Mouse (Mus musculus) right cerebral cortex, postnatal 10 days (tissue): ENCODE results near the gene Dscaml1.
A peak's percentile ranks its signal among the peaks of the same experiment; 100 is the strongest.

Experiments
- DNase-seq, 2 experiments: peaks; one replicate each; pipeline ENCODE4 v3.0.0; 2021; ENCODE audit warnings: low spot score in 2 of 2

Gene Dscaml1

DNA sequence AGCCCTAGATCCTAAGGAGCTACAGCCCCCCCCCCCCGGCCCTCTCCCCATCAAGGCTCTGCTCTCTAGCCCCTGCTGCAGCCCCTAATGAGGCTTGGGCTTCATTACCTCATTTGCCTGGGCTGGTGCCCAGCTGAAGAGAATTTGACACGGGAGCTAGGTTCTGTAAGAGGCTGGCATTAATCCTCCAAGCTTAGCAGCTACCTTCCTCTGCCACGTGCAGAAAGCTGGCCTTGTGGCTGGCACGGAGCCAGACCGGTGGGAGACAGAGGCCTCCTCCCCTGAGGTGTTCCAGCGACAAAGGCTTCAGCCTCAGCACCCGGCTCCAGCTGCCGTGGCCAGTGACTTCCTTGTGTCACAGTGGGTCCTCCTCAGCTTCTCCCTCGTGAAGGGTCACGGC, 206.1 kb downstream of the Dscaml1 start:
- peak; percentile 59 to 66 for DNase-seq

DNA sequence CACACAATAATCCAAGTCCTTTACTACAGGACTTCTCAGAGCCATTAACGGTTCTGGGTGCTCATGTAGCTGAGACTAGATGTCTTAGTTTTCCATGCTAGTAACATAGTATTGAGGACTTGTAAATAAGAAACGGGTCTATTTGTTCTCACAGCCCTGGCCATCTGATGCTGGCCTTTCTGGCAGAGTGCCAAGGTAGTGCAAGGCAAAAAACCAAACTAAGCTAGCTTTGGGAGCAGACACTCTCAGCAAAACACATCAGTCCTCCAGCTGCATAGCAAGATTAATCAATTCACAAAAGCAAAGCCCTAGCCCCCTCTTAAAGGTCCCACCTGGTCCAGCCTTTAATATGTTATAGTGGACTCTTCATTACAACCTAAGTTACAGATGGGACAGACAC, 206.6 kb downstream of the Dscaml1 start:
- peak; percentile 61 to 74 for DNase-seq

DNA sequence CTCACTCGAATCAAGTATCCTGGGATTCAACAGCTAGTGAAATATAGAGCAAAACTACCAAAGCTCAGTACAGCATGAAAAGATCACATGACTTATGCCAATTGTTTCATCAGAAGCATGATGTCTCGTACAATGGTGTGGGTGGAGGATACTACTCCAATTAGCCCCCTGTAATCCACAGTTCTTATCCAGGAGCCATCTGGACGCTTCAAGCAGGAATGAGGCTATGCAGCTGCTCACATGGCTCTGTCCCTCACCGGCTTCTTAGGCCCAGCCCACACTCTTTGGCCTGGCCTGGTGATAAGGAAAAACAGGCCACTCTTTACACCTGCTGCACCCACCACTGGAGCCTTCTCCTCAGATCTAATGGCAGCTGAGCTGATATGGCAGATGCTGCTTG, 208.6 kb downstream of the Dscaml1 start:
- no peak for DNase-seq

DNA sequence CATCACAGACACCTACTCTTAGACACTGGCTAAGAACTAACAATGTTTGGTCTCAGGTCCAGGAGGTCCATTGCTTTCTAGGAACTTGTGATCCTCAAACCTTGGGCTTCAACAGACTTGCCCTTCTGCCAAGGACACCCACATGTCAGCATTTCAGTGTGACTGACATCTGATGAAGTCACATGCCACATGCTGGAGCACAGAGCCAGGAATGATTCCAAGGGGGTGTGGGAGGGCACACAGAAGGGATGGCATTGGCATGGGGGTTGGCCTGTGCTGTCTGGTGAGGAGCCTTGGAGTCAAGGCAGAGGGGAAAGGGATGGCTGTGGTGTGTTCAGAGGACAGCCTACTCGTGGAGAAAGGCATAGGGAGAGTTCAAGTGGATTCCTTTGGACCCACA, 210.9 kb downstream of the Dscaml1 start:
- no peak for DNase-seq

DNA sequence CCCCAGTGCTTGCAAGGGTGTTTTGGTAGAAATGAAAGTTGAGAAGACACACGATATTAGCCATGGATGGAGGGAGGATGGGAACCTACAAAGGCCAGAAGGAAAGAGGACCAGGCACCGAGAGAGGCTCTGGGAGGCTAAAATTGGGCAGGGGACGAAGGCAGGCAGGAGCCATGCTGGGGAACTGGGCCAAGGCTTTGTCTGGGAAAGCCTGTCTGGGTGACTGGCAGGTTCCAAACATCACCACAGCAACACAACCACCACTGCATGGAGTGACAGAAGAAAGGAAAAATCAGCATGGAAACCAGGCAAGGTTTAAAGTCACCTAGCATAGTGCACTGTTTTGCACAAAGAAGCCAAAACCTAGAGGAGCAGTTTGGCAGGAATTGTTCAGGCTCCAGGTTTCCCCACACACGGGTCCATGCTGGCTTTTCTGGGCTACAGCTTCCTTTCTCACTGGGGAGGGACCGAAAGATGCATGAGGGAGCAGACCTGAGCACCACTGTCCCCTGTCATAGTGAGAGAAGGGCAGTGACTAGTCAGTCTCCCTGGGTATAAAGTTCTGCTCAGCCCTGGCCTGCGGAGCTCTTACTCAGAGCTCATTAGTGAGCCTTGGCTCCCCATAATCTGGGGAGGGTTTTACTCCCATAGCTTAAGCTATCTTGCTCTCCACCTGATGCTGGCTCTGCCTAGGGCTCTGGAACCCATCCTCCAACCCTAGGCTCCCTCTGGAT, 211.9 kb downstream of the Dscaml1 start:
- DNase-seq: no peak

DNA sequence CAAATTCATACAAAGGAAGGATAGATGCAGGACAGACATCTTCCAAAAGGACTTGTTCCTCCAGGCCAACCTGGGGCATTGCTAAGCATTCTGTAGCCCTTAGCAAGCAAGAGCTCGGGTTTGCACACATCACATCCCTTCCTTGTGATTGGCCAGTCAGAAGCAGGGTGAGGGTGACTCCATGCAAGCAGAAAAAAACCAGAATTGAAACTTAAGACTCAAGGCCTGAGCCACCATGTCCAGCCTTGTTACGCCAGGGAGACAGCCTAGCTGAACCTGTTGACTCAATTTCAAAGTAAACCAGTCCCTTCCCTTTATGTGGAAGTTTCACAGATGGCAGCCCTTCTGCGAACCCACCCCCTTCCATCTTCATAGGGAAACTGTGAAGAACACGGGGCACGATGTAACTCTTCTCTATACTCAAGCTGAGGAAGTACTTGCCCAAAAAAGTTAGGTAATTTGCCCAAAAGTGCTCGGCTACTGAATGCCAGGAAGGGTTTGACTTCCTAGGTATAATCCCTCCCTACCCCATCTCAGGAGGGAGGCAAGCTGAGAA, 218.5 kb downstream of the Dscaml1 start:
- DNase-seq: no peak

DNA sequence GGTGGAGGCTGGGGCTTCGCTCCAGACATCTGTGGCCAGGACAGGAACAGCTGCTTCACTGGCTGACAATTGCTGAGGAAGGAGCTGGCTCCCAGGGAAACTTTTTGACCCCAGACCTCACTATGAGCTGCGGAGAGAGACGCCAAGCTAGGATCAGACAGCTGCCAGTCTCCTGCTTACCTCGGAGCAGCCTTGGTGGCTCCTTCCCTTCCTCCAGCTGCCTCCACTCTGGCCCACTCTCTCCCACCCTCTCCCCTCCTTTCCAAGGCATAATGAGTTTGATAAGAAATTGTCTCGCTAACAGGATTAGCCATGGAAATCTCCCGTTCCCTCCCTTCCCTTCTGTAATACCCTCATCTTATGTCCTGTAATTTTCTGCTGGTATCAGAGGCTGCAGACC, 219.1 kb downstream of the Dscaml1 start:
- no peak for DNase-seq

DNA sequence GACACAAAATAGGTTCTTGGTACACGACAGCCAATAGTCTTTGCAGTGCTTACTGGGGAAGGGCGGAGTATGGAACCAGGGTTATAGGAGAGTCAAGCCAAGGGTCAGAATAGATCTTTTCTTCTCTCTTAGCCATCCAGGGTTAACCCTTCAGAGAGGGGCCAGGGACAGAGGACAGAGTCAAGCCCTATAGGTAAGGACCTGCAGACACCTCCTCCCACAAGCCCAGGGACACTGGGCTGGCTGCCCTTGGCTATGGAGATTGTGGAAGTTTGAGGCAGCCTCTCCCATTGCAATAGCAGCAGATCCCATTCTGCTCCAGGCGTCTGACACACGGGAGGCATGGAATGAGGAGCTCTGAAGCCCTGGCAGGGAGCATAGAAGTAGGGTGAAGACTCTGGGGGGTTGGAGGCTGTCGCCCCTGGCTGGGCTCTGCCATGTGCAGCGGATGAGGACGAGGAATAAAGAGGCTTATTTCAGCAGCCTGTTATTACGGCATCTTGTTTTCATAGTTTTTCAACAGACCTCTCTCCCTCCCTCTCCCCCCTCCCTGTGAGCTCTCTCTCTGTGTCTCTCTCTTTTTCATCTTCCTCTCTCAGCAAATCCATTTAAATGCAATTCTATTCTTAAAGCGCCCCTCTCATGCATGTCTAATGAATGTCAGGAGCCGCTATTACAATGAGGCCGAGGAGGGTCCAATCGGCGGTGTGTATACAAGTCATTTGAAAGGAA, 224.8 kb downstream of the Dscaml1 start:
- peak in 1 of 2 experiments; percentile 70 for DNase-seq

DNA sequence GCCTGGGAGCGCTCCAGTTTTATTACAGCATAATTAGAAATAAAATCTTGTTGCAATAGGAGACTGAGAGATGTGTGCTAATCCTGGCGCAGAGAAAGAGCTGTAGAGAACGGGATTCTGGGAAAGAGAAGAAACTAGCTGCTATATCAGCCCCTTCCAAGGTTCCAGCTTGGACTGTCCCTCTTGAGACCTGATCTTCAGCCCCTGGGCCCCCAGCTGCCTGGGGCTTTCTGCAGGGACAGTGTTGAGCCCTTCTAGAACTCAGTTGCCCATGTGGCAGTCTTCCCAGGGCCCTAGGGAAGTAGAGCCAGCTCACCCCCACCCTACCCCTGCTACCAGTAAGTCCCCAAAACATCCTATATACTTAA, 225.4 kb downstream of the Dscaml1 start:
- DNase-seq: no peak

DNA sequence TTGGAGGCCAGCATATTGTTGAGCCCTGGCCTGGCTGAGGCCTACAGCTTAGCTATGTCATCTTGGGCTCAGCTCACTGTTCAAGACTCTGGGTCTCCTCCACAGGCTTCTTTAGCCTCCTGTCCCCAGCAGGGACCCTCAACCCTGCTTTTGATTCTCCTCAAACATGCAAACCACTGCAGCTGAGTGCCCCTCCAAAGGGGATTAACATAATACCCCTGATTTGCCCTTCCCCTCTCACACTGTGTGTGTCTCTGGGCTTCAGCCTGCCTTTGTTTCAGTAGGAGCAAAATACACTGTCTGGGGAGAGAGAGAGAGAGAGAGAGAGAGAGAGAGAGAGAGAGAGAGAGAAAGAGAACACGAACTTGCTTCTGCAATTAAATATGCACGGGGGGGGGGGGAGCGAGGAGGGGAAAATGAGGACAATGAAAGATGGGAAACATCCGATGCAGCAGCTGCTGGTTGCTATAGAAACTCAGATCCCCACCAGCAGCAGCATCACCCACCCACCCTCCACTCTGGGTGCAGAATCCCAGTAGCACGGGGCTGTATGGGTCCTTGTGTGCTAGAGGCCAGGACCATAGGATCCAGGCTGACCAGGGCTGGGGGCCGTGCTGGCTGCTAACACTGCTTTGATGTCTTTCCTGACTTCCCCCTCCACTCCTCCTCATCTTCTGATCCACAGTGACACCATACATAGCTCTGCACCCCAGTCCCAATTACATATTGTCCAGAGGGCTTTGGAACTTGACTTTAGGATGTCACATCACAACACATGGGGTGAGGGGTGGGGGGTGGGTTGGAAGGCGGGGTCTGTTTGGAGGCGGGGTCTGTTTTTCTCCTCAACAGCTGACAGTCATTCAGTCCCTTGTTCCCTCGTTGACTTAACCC, 231.0 kb downstream of the Dscaml1 start:
- DNase-seq: peak; percentile 55 to 75

DNA sequence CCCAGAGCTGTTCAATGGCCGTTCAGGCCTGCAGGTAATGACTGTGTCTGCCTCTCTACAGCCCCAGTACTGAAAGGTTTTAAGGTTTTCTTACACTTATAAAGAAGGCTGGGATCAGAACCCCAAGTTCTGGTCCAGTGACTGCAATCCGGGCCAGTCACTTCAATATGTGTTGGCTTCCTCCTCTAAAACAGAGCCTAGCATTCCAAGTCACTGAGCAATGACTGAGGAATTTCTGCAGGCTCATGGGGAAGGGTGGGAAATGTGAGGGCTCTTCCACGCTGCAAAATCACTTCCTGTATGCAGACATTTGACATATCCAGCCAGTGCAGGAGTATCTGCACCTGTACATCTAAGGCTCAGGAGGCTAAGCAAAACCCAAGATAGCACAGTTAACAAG, 233.8 kb downstream of the Dscaml1 start:
- no peak for DNase-seq

DNA sequence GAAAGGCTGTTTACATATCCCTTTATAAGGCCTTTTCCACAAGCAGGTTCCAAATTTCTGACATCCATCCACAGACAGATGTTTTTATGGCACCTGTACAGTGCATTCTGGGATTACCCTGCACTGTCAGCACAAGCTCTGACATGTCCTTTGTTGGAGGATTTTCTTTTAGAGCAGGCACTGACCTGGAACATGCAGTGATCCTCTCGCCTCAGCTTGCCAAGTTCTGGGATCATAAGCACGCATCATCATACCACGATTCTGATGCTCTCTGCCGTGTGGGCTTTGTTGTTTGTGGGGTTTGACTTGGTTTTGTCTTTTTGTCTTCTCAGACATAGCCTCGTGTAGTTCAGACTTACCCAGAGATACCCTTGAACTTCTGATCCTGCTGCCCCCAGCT, 236.0 kb downstream of the Dscaml1 start:
- DNase-seq: no peak

DNA sequence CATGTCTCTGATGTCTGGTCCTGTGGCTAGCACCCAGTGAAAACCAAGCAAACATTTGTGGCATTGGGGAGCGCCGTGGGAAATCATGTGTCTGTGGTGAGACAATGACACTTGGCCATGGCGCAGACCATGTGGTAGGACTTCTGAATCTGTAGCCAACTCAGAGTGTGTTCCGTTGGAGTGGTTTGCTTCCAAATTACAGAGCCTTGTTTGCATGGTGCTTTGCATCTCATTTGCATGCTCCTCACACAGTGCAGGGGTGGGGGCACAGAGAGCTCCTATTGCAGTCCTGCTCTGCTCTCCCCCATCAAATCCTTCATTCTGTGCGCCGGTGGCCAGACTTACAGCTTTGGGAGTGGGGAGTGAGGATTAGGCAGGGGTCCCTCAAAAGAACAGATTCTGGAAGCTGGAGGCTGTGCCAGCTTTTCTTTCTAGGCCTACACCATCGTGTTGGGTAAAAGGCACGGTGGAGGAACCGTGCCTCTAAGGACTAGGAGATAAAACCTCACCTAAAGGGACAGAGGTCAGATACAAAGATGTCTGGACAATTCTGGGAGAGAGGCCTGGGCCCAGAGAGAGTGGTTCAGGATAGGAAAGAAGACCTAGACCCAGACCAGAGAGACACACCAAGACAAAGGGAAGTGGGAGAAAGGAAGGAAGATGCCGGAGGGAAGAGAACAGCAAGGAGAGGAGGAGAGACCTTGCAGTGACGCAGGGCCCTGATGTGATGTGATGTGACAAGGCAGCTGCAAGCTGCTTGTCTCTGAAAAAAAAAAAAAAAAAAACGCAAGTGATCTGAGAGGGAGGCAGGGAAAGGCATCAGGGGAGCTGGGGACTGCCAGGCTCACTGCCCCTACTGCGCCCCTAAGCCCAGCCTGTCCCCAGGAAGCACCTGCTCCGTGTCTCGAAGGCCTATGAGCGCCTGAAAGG, 237.2 kb downstream of the Dscaml1 start:
- DNase-seq: peak; percentile 88 to 92

DNA sequence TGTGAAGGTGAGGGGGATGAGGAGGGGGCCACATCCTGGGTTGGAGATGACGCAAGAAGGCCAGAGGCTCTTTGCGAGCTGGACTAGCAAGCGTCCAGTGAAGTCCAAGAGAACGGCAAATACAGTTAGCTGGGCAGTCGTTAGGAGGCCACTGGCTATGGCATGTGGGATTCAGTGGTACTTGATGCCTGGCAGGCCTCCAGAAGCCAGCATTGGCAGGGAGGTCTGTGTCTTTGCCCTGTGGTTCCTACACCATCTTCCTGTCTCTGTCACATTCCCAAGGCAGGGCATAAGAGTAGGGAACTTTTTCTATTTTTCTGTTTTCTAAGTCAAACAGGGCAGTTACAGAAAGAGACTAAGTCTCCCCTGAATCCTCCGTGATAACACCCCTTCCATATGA, 237.9 kb downstream of the Dscaml1 start:
- DNase-seq: no peak

DNA sequence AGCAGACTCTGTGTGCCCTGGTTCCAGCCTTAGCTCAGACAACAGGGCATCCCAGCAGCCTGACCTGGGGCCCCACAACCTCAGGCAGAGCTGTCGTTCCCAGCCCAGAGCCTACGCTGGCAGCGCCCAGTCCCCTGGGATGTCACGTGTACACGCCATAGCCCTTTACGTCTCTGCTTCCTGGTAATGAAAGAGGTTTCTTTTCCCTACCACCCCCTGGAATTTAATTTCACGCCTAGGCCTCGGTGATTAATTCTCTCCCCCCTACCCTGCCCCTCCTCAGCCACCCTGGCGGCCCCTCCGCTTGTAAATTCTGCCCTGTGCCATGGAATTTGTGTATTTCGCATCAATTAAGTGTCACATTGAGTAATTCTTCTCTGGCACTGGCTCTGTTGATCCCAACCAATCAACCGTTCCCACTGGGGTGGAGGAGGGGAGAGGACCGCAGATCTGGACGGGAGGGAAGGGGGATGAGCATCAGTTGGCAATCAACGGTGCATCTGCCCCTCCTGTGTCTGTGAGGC, 238.5 kb downstream of the Dscaml1 start:
- DNase-seq: peak; percentile 55 to 60

DNA sequence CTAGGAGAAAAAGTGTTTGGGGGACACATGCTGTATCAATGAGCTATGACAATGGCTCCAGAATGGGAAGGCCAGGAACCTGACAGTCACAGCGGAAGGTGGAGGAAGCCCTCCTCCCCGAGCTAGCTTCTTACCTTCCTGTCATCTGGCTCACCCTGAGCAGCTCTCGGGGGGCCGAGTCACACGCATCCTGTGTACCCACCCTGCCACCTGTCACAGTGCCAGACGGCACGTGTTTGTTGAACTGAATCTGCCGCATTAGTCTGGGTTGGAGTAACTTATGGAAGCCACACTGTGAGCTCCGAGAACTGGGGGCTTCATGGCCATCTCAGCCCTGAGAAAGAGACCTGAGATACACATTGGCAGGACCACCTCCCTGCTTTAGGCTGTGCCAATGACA, 249.5 kb downstream of the Dscaml1 start:
- DNase-seq: no peak

DNA sequence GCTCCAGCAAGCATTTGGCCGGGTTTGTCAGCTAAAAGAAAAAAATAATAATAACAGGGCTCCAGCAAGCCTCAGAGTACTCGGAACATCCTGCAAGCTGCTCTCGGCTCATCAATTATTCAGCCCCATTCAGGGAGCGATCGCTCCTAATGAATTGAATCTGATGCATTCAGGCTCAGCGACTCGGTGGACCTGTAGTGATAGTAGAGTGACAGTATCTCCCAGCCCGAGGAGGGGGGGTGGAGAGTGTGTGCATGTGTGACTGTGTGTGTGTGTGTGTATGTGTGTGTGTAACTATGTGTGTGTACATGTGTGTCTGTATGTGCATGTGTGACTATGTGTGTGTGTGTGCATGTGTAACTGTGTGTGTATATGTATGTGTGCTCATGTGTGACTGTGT, 250.2 kb downstream of the Dscaml1 start:
- DNase-seq: peak in 1 of 2 experiments; percentile 56

DNA sequence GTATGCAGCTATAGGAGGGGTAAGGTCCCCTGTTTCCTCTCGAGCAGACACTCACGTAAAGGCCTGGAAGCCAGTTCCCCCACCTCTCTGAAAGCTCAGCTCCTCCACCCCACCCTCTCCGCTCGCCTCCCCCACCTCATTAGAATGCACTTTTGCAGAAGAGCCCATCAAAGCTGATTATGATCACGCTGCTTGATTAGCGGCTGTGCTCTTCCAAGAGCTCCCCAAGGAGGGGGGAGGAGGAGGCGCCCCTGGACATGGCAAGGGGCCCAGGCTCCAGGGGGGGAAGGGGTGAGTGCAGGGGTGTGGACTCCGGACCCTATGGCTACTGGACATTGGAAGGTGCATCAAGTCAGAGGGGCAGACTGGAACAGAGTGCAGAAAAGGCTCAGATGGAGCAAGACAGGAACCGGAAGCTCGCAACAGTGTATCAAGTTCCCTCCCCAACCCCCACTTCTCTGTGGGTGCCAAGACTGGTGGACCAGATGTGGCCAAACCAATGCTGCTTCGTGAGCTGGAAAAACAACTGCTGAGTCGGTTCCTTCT, 250.9 kb downstream of the Dscaml1 start:
- DNase-seq: peak; percentile 68 to 79

DNA sequence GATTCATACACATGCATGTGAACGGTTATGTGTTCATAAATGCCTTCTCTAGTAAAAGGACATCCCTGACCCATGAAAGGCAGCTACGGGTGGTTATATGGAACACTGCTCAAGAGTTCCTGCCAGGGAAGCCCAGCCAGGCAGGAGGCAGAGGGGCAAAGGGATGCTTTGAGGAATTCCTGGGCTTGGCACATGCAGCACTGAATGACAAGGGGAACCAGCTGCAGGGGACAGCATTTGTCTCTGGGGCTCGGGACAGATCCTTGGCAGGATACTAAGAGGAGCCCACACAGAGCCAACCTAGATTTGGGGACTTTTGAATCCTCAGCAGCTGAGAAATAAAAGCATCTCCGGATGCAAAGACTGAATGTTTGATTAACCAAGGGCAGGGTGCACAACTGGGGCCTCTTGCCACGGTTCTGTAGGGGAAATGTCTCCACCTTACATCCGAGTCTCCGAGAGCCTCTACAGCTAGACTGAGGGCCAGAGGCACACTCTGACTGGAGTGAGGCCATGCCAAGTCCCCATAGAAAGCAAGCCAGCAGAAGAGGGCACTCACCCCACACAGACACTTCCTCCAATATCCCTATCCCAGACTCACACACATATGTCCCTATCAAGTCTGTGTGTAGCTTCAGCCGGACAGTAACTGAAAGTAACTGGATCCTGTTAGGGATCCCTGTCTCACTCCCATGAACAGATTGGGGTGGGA, 251.7 kb downstream of the Dscaml1 start:
- peak; percentile 60 to 64 for DNase-seq

DNA sequence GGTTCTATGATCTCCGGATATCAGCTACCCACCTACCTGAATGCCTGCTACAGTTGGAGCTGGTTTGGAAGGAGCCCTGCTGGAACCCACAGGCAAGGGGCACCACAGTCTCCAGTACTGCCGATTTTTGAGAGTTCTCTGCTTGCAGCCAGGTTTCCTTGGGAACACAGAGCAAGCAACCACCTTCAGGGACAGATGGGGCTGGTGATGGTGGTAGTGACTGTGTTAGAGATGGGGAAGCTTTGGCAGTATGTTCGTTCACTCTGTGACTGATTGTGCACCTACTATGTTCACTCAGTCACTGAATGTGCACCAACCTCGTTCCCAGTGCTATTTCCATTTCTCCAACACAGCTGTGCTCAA, 252.2 kb downstream of the Dscaml1 start:
- DNase-seq: peak; percentile 62 to 79
